Mouse (Mus musculus): Measurements from ENCODE around the gene Sstr1.

GRCm38 (mm10) chr12:58219078-58219477 lies 7.5 kb downstream of the Sstr1 start:
- TF ChIP-seq POLR2A (IDR thresholded peaks at IDR 0.05; ENCODE audit: low read depth, low read length) (no peak), RCOR1 (conservative IDR thresholded peaks at IDR 0.05; ENCODE audit: low read depth, low read length) (no peak), KAT2A (IDR thresholded peaks at IDR 0.05; ENCODE audit: insufficient replicate concordance, low read length) (no peak), CTCF (conservative IDR thresholded peaks at IDR 0.05 in 1 of 2, IDR thresholded peaks at IDR 0.05 in 1 of 2; ENCODE audit: low read depth in 2 of 2, low read length in 2 of 2) (no peak), MAX (IDR thresholded peaks at IDR 0.05; ENCODE audit: low read length) (no peak), EP300 (IDR thresholded peaks at IDR 0.05; ENCODE audit: low read length) (no peak), MXI1 (IDR thresholded peaks at IDR 0.05; ENCODE audit: low read depth, low read length) (no peak), POLR2AphosphoS2 (IDR thresholded peaks at IDR 0.05; ENCODE audit: low read depth, low read length) (no peak), SMC3 (IDR thresholded peaks at IDR 0.05; ENCODE audit: low read depth, low read length) (no peak), SIN3A (IDR thresholded peaks at IDR 0.05; ENCODE audit: low read length) (no peak), MEF2A (IDR thresholded peaks at IDR 0.05; ENCODE audit: borderline replicate concordance, low read depth, low read length) (no peak), ELF1 (IDR thresholded peaks at IDR 0.05; ENCODE audit: low read depth, low read length) (no peak), E2F4 (IDR thresholded peaks at IDR 0.05; ENCODE audit: insufficient replicate concordance, low read depth, low read length) (no peak), JUND (conservative IDR thresholded peaks at IDR 0.05; ENCODE audit: low read depth, low read length) (no peak)

Data from CH12.LX (cell line).